Comparison of ENCODE assay signal across 19 mouse cellular contexts in genomic region chr2:106954975-106955374, GRCm38 (mm10).
"Had no signal": no experiment of that assay in that cellular context is flagged by ENCODE, and none has a peak within 500 bp of the region (broad histone marks: within the 10 kb centered on the region; RNA-seq: fewer than 3 reads in every experiment).

No protein-coding gene starts in this region.

- H3K9ac ChIP-seq: heart, embryonic 13.5 days; heart, embryonic 15.5 days; hindbrain, embryonic 12.5 days; hindbrain, embryonic 15.5 days; kidney, embryonic 15.5 days; limb, embryonic 13.5 days; limb, embryonic 15.5 days; liver, embryonic 12.5 days; liver, embryonic 14.5 days had no signal

- H3K4me3 ChIP-seq: heart, adult 2 months; heart, embryonic 13.5 days; heart, embryonic 15.5 days; hindbrain, embryonic 12.5 days; hindbrain, embryonic 15.5 days; kidney, embryonic 15.5 days; liver, embryonic 12.5 days had no signal

- H3K36me3 ChIP-seq: heart, embryonic 13.5 days; heart, embryonic 15.5 days; hindbrain, embryonic 12.5 days; hindbrain, embryonic 15.5 days; kidney, embryonic 15.5 days; limb, embryonic 13.5 days; limb, embryonic 15.5 days; liver, embryonic 12.5 days had no signal

- H3K4me1 ChIP-seq: heart, embryonic 15.5 days; hindbrain, embryonic 12.5 days; liver, embryonic 12.5 days had no signal

- DNase-seq: gastrocnemius, postnatal 14 days; gastrocnemius, postnatal 36 days; heart, adult 2 months; kidney, adult 11 months; layer of hippocampus, adult 9-11 months; left cerebral cortex, postnatal 4 days had no signal

- H3K27me3 ChIP-seq: heart, embryonic 13.5 days; heart, embryonic 15.5 days; limb, embryonic 15.5 days; liver, embryonic 12.5 days had no signal

- H3K27ac ChIP-seq: heart, adult 2 months; heart, embryonic 13.5 days; heart, embryonic 15.5 days; hindbrain, embryonic 12.5 days; hindbrain, embryonic 15.5 days; hindbrain, postnatal 0 days; kidney, embryonic 15.5 days; kidney, postnatal 0 days; limb, embryonic 13.5 days; limb, embryonic 15.5 days; liver, embryonic 12.5 days; liver, embryonic 14.5 days had no signal

- H3K9me3 ChIP-seq: heart, embryonic 13.5 days; heart, embryonic 15.5 days; hindbrain, embryonic 12.5 days; hindbrain, embryonic 15.5 days; kidney, embryonic 15.5 days; limb, embryonic 13.5 days; limb, embryonic 15.5 days; liver, embryonic 12.5 days had no signal

- ATAC-seq: intestine, embryonic 16.5 days; liver, embryonic 12.5 days had no signal

- H3K4me2 ChIP-seq: heart, embryonic 11.5 days; heart, embryonic 13.5 days; heart, embryonic 15.5 days; hindbrain, embryonic 12.5 days; hindbrain, embryonic 15.5 days; liver, embryonic 12.5 days had no signal
